Mouse (Mus musculus): ENCODE measurements around the gene Ppp1r3d. TPM values are rescaled to one million over a fixed set of nuclear protein-coding genes. Genes with fewer than 3 reads are reported as not detected.

Gene Ppp1r3d
- polyA plus RNA-seq (2012), result not detected in 2 replicates

- TF ChIP-seq GATA1 (IDR thresholded peaks at IDR 0.05; ENCODE audit: low read length), result no peak
Measured at GRCm38 (mm10) chr2:178414261-178415149, at the start of gene Ppp1r3d, which contains the start of gene Fam217b. Gene Ppp1r3d, minus strand, starts transcription at chr2:178414472. Gene Fam217b, plus strand, starts transcription at chr2:178414524.

GRCm38 (mm10) chr2:178460353-178460752, 46.1 kb upstream of the Ppp1r3d start:
- TF ChIP-seq GATA1 (IDR thresholded peaks at IDR 0.05; ENCODE audit: low read length), result no peak

- TF ChIP-seq GATA1 (IDR thresholded peaks at IDR 0.05; ENCODE audit: low read length), result no peak
Measured at GRCm38 (mm10) chr2:178457414-178457813, 43.1 kb upstream of the Ppp1r3d start.

GRCm38 (mm10) chr2:178454664-178455516, 40.6 kb upstream of the Ppp1r3d start:
- TF ChIP-seq GATA1 (IDR thresholded peaks at IDR 0.05; ENCODE audit: low read length), result no peak

- TF ChIP-seq GATA1 (IDR thresholded peaks at IDR 0.05; ENCODE audit: low read length), result no peak
Measured at GRCm38 (mm10) chr2:178450961-178451360, 36.7 kb upstream of the Ppp1r3d start.

- no peak for TF ChIP-seq GATA1 (IDR thresholded peaks at IDR 0.05; ENCODE audit: low read length)
Measured at GRCm38 (mm10) chr2:178450236-178450635, 36.0 kb upstream of the Ppp1r3d start.

GRCm38 (mm10) chr2:178449386-178449785, 35.1 kb upstream of the Ppp1r3d start:
- no peak for TF ChIP-seq GATA1 (IDR thresholded peaks at IDR 0.05; ENCODE audit: low read length)

- TF ChIP-seq GATA1 (IDR thresholded peaks at IDR 0.05; ENCODE audit: low read length), result no peak
Measured at GRCm38 (mm10) chr2:178437311-178437710, 23.0 kb upstream of the Ppp1r3d start.

GRCm38 (mm10) chr2:178433903-178434302, 19.6 kb upstream of the Ppp1r3d start:
- TF ChIP-seq GATA1 (IDR thresholded peaks at IDR 0.05; ENCODE audit: low read length), result no peak

GRCm38 (mm10) chr2:178433495-178433894, 19.2 kb upstream of the Ppp1r3d start:
- no peak for TF ChIP-seq GATA1 (IDR thresholded peaks at IDR 0.05; ENCODE audit: low read length)

- no peak for TF ChIP-seq GATA1 (IDR thresholded peaks at IDR 0.05; ENCODE audit: low read length)
Measured at GRCm38 (mm10) chr2:178430231-178430630, 16.0 kb upstream of the Ppp1r3d start, which contains the start of gene Cdh26. Gene Cdh26, plus strand, starts transcription at chr2:178430531.

GRCm38 (mm10) chr2:178429426-178429825, 15.2 kb upstream of the Ppp1r3d start:
- TF ChIP-seq GATA1 (IDR thresholded peaks at IDR 0.05; ENCODE audit: low read length), result no peak

- TF ChIP-seq GATA1 (IDR thresholded peaks at IDR 0.05; ENCODE audit: low read length), result no peak
Measured at GRCm38 (mm10) chr2:178428676-178429075, 14.4 kb upstream of the Ppp1r3d start.

- no peak for TF ChIP-seq GATA1 (IDR thresholded peaks at IDR 0.05; ENCODE audit: low read length)
Measured at GRCm38 (mm10) chr2:178428183-178428582, 13.9 kb upstream of the Ppp1r3d start.

GRCm38 (mm10) chr2:178427181-178427580, 12.9 kb upstream of the Ppp1r3d start:
- TF ChIP-seq GATA1 (IDR thresholded peaks at IDR 0.05; ENCODE audit: low read length), result no peak

GRCm38 (mm10) chr2:178426229-178426628, 12.0 kb upstream of the Ppp1r3d start:
- no peak for TF ChIP-seq GATA1 (IDR thresholded peaks at IDR 0.05; ENCODE audit: low read length)

All from G1E-ER4 (cell line).